Mouse (Mus musculus): Measurements from ENCODE around the gene Peli1.

Peli1 gene

GRCm38 (mm10) chr11:21093081-21093815, 2.2 kb downstream of the Peli1 start:
- DNase-seq = no peak

- DNase-seq = peak; percentile 38
Observed at GRCm38 (mm10) chr11:21096590-21096989, 5.5 kb downstream of the Peli1 start.

GRCm38 (mm10) chr11:21098457-21098856, 7.4 kb downstream of the Peli1 start:
- DNase-seq = no peak

- DNase-seq = no peak
Observed at GRCm38 (mm10) chr11:21100704-21101103, 9.6 kb downstream of the Peli1 start.

- DNase-seq = no peak
Observed at GRCm38 (mm10) chr11:21101286-21101685, 10.2 kb downstream of the Peli1 start.

- DNase-seq = no peak
Observed at GRCm38 (mm10) chr11:21102273-21103005, 11.3 kb downstream of the Peli1 start.

- no peak for DNase-seq
Observed at GRCm38 (mm10) chr11:21103186-21103585, 12.1 kb downstream of the Peli1 start.

- DNase-seq = no peak
Observed at GRCm38 (mm10) chr11:21105393-21105792, 14.3 kb downstream of the Peli1 start.

GRCm38 (mm10) chr11:21107120-21107519, 16.0 kb downstream of the Peli1 start:
- DNase-seq = no peak

- no peak for DNase-seq
Observed at GRCm38 (mm10) chr11:21109279-21109678, 18.2 kb downstream of the Peli1 start.

- no peak for DNase-seq
Observed at GRCm38 (mm10) chr11:21114516-21114915, 23.4 kb downstream of the Peli1 start.

- no peak for DNase-seq
Observed at GRCm38 (mm10) chr11:21115804-21116203, 24.7 kb downstream of the Peli1 start.

GRCm38 (mm10) chr11:21116623-21117295, 25.7 kb downstream of the Peli1 start:
- DNase-seq = no peak

GRCm38 (mm10) chr11:21121737-21122136, 30.6 kb downstream of the Peli1 start:
- DNase-seq = no peak

GRCm38 (mm10) chr11:21122399-21122798, 31.3 kb downstream of the Peli1 start:
- no peak for DNase-seq

GRCm38 (mm10) chr11:21131692-21132091, 40.6 kb downstream of the Peli1 start:
- no peak for DNase-seq

GRCm38 (mm10) chr11:21134875-21135451, 43.9 kb downstream of the Peli1 start:
- no peak for DNase-seq

- no peak for DNase-seq
Observed at GRCm38 (mm10) chr11:21139453-21139852, 48.4 kb downstream of the Peli1 start.

- no peak for DNase-seq
Observed at GRCm38 (mm10) chr11:21141242-21141641, 50.2 kb downstream of the Peli1 start.

GRCm38 (mm10) chr11:21141755-21142154, 50.7 kb downstream of the Peli1 start:
- DNase-seq = no peak

GRCm38 (mm10) chr11:21149476-21149875, 58.4 kb downstream of the Peli1 start:
- no peak for DNase-seq

GRCm38 (mm10) chr11:21150316-21150715, 59.2 kb downstream of the Peli1 start:
- DNase-seq = no peak

- DNase-seq = no peak
Observed at GRCm38 (mm10) chr11:21151672-21152071, 60.6 kb downstream of the Peli1 start.

Measured in thymus, postnatal 25 days (tissue).